Mouse (Mus musculus): ENCODE data around the gene Lhx1. TPM values are rescaled to one million over a fixed set of nuclear protein-coding genes. Genes with fewer than 3 reads are reported as not detected.

The Lhx1 gene
- polyA plus RNA-seq (2012) = not detected in 2 replicates

- no peak for TF ChIP-seq GATA1 (IDR thresholded peaks at IDR 0.05; ENCODE audit: low read length)
These were observed at the start of gene Lhx1 for GRCm38 (mm10) chr11:84525421-84526274. Gene Lhx1, minus strand, starts transcription at chr11:84525535.

- TF ChIP-seq GATA1 (IDR thresholded peaks at IDR 0.05; ENCODE audit: low read length) = no peak
These were observed 49.5 kb upstream of the Lhx1 start for GRCm38 (mm10) chr11:84574834-84575233.

DNA sequence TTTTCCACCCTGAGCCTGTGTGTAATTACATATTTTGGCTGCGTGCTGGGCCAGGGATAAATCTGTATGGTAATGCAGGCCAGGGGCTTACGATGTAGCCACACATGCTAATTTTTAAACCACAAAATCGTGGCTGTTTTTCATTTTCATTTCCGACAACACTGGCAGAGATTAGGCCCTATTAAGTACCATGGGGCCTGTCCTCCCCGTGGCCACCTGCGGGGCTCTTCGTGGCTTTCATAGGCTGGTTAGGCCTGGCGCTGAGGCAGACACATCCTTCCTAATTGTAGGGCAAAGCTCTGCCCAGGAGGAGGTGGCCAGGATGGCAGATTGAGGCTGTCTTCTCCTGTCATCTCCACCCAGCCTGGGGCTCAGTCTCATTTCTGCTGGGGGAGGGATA lies 48.3 kb upstream of the Lhx1 start:
- no peak for TF ChIP-seq GATA1 (IDR thresholded peaks at IDR 0.05; ENCODE audit: low read length)

DNA sequence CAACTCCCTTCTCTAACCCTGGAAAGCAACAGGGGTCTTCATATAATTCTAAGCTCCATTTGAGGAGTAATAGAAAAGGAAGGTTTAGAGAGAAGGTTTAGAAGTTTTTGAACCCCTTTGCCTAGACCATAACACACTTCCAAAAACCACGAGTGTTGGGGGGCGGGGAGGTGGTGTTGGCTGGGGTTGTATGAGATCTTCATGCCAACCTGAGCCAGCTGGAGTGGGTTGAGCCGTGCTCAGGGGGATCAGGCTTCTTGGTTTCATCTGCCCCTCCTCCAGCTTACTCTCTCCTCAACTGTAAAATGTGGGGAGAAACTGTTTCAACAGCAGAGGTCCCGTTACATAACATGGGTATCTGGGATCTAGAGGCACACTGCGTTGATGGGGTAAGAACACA lies 45.5 kb upstream of the Lhx1 start:
- no peak for TF ChIP-seq GATA1 (IDR thresholded peaks at IDR 0.05; ENCODE audit: low read length)

DNA sequence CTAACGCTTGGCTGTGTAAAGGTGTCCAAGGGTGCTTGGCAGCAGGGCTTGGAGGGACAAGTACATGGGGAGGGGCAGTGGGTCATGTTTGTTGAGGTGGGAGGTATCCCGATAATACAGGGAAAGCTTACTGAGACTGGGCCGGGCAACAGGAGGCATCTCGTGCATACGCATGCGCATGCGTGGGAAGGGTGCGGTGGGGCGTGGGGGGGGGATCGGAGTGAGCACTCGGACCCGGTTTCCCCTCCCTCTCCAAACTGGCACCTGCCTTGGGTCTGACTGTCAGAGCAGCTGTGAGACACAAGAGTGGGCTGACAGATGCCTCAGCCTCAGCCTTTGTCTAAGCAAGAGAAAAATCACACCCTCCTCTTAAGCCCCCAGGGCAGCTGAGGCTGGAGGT lies 45.1 kb upstream of the Lhx1 start:
- TF ChIP-seq GATA1 (IDR thresholded peaks at IDR 0.05; ENCODE audit: low read length) = no peak

DNA sequence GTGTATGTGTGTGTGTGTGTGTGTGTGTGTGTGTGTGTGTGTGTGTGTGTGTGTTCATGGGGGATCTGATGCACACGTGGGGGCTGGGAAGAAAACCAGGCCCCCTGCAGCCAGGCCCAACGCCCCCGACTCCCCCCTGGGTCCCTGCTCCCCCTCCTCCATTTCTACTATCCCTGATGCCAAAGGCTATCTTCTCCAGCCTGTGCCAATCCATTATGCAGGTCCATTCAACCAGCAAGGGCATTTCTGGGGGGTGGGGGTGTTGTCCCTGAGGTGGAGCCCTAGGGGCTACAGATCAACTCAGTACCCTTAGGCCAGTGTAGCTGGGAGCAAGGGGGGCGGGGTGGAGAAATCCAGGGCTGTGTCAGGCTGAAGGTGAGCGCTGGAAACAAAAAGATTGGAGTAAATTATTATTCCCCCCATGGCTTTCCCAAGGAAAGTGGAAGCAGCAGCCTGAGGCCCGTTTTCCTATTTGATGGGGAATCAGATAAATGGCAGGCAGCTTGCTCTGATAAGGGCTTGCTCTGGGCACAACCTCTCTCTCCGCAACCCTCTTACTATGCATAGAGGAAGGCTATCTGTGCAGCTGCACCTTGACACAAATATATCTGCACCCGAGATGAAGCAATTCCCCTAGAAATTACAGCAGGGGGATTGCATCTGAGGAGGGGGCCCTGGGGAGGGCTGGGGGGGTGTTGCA lies 43.9 kb upstream of the Lhx1 start:
- peak; percentile 66 for TF ChIP-seq GATA1 (IDR thresholded peaks at IDR 0.05; ENCODE audit: low read length)

DNA sequence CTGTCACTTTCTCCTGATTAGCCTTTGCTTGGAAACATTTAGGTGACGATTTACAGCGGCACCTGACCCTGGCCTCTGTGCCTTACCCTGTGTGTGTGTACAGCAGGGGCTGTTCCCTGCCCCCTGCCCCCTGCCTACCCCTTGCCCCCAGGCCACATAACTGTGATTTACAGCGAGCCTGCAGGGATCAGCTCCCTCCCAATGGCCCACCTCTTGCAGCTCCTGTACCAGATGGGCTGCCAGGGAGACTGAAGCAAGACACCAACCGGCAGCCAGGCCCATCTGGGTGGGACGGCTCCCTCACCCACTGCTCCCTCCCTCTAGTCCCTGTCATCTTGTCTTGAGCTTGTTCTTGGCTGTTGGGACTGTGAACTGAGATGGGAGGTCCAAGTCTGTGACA lies 43.1 kb upstream of the Lhx1 start:
- TF ChIP-seq GATA1 (IDR thresholded peaks at IDR 0.05; ENCODE audit: low read length) = no peak

- no peak for TF ChIP-seq GATA1 (IDR thresholded peaks at IDR 0.05; ENCODE audit: low read length)
These were observed 41.4 kb upstream of the Lhx1 start for GRCm38 (mm10) chr11:84566691-84567090.

- TF ChIP-seq GATA1 (IDR thresholded peaks at IDR 0.05; ENCODE audit: low read length) = no peak
These were observed 39.9 kb upstream of the Lhx1 start for GRCm38 (mm10) chr11:84565224-84565623.

- TF ChIP-seq GATA1 (IDR thresholded peaks at IDR 0.05; ENCODE audit: low read length) = no peak
These were observed 38.0 kb upstream of the Lhx1 start for GRCm38 (mm10) chr11:84563360-84563759.

DNA sequence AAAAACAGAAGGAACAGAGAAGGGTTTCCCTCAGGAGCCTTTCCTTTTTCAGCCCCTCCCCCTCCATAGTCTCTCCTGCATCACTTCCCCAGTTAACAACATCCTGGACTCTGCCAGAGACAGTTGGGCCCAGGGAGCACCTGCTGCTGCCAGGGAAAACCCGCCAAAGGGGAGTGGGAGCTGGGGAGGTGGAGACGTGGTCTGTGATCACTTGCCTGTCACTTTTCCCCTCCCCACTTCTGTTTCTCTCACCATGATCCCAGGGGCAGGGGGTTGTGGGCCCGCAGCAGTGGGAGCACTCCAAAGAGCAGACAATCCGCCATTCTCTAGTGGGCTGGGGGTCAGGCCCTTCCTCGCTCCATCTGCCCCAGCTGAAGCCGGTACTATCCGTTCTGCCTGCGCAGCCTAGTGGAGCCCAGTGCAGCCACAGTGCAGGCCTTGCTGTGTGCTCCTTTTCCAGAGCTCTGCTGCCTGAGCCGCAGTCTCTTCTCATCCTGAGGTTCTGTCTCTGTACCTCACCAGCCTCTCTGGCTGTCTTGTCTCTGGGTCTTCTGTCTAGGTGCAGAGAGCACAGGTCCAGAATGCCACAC lies 37.5 kb upstream of the Lhx1 start:
- TF ChIP-seq GATA1 (IDR thresholded peaks at IDR 0.05; ENCODE audit: low read length) = no peak

- TF ChIP-seq GATA1 (IDR thresholded peaks at IDR 0.05; ENCODE audit: low read length) = no peak
These were observed 36.2 kb upstream of the Lhx1 start for GRCm38 (mm10) chr11:84561546-84561945.

GRCm38 (mm10) chr11:84553821-84554450 lies 28.6 kb upstream of the Lhx1 start:
- no peak for TF ChIP-seq GATA1 (IDR thresholded peaks at IDR 0.05; ENCODE audit: low read length)

DNA sequence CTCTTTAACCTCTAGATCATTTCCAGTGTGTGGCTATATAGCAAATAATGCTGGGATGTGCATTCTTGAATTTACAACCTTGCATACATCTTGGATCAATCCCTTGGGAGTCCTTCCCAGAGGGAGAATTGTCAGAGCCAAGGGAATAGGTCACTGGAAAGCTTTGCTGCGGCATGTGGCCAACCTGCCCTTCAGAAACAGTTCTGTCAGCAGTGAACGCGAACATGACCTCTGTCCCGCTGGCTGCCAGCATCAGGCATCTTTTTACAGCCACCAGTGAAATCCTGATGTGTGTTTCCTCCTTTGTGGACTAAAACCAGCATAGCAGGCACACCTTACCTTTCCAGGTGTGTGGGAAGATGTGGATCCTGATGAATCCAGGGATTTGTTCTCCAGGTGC lies 26.0 kb upstream of the Lhx1 start:
- no peak for TF ChIP-seq GATA1 (IDR thresholded peaks at IDR 0.05; ENCODE audit: low read length)

- TF ChIP-seq GATA1 (IDR thresholded peaks at IDR 0.05; ENCODE audit: low read length) = no peak
These were observed 24.0 kb upstream of the Lhx1 start for GRCm38 (mm10) chr11:84549258-84549791.

DNA sequence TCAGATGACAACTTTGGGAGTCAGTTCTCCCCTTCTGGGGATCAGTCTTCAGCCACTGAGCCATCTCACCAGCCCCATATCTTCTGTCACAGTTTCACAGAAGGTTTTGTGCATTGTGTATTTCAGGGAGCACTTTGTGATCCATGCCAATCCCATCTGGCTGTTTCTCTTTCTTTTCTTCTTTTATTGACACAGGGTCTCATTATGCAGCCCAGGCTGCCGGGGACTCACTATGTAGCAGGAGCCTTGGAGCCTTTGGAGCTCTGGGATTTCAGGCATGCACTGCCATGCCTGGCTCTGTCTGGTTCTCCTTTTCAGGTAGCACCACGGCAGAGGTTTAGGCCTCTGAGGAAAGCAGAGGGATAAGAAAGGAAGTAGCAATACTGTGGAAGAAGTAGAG lies 23.0 kb upstream of the Lhx1 start:
- TF ChIP-seq GATA1 (IDR thresholded peaks at IDR 0.05; ENCODE audit: low read length) = no peak
